In genomic region chr2:34506162-34506561, GRCm38 (mm10) we compare ENCODE assay signal across 3 mouse cellular contexts.
DNase-seq lines count a peak whose midpoint lies in the region; TF ChIP-seq lines count a peak whose summit lies in the region.
"Not testable (repeated sequence)": the region's sequence is repeated elsewhere in the genome, so short reads cannot be mapped to it uniquely, and the experiment has no call there.

No protein-coding gene starts in this region.

- not testable (repeated sequence) for TF ChIP-seq RAD21 in CH12.LX (IDR thresholded peaks at IDR 0.05; ENCODE audit: low read depth, low read length); MEL (IDR thresholded peaks at IDR 0.05; ENCODE audit: low read depth, low read length)

- TF ChIP-seq EP300 in CH12.LX (IDR thresholded peaks at IDR 0.05; ENCODE audit: low read length); MEL (IDR thresholded peaks at IDR 0.05; ENCODE audit: low read depth in 1 of 2, low read length in 2 of 2): not testable (repeated sequence)

- not testable (repeated sequence) for H3K27me3 ChIP-seq in CH12.LX (replicated peaks); MEL (ENCODE audit: control insufficient read depth in 1 of 2, insufficient read depth in 2 of 2, low read length in 2 of 2)

- not testable (repeated sequence) for H3K9ac ChIP-seq in CH12.LX (ENCODE audit: insufficient read depth, low read depth); ES-E14 (ENCODE audit: insufficient read depth, low read depth, low read length, poor library complexity, severe bottlenecking); MEL (ENCODE audit: control insufficient read depth, low read depth, low read length, poor library complexity, severe bottlenecking)

- not testable (repeated sequence) for H3K9me3 ChIP-seq in CH12.LX (replicated peaks; ENCODE audit: low read length); ES-E14 (ENCODE audit: control insufficient read depth, insufficient read depth, low read depth, low read length); MEL (replicated peaks; ENCODE audit: insufficient read depth, low read length)

- in situ Hi-C loops in CH12.LX (cut with MboI; ENCODE audit: low pct_ligation_motif_present, low pct_unique_long_range_greater_than_20kb, low sequenced_read_pairs); ES-E14 (cut with MboI; ENCODE audit: low sequenced_read_pairs in 2 of 2, unreplicated experiment in 2 of 2): not testable (repeated sequence)

- not testable (repeated sequence) for H3K27ac ChIP-seq in CH12.LX (ENCODE audit: insufficient read depth, low read depth); ES-E14 (ENCODE audit: insufficient read depth, low read depth, low read length, poor library complexity, severe bottlenecking); MEL (ENCODE audit: control insufficient read depth, low read depth, low read length)

- H3K4me2 ChIP-seq in CH12.LX (ENCODE audit: insufficient read depth, low read depth, poor library complexity, severe bottlenecking) = not testable (repeated sequence)

- H3K36me3 ChIP-seq in CH12.LX (replicated peaks in 1 of 2; ENCODE audit: control insufficient read depth in 1 of 2, insufficient read depth in 1 of 2, low read length in 1 of 2) = peaks cover 0 to 12% of the 10 kb centered on the region in 2 experiments
- not testable (repeated sequence) for H3K36me3 ChIP-seq in ES-E14 (ENCODE audit: control insufficient read depth, insufficient read depth, low read length, poor library complexity, severe bottlenecking); MEL (ENCODE audit: control insufficient read depth in 1 of 2, insufficient read depth in 2 of 2, low read length in 2 of 2)

- not testable (repeated sequence) for H3K4me1 ChIP-seq in CH12.LX (ENCODE audit: control insufficient read depth in 1 of 2, insufficient read depth in 2 of 2); ES-E14 (ENCODE audit: control insufficient read depth in 2 of 2, insufficient read depth in 2 of 2, low read length in 2 of 2, poor library complexity in 1 of 2); MEL (ENCODE audit: control insufficient read depth in 1 of 2, insufficient read depth in 2 of 2, low read length in 2 of 2)

- dilution Hi-C loops in CH12.LX (cut with MboI; ENCODE audit: extremely low pct_ligation_motif_present, extremely low pct_unique_long_range_greater_than_20kb, low sequenced_read_pairs) = not testable (repeated sequence)

- TF ChIP-seq POLR2A in CH12.LX (IDR thresholded peaks at IDR 0.05; ENCODE audit: low read depth, low read length); MEL (IDR thresholded peaks at IDR 0.05; ENCODE audit: control insufficient read depth in 1 of 2, insufficient read depth in 1 of 2, low read depth in 1 of 2, low read length in 2 of 2, poor library complexity in 1 of 2): not testable (repeated sequence)

- TF ChIP-seq CTCF in CH12.LX (conservative IDR thresholded peaks at IDR 0.05 in 1 of 2, IDR thresholded peaks at IDR 0.05 in 1 of 2; ENCODE audit: low read depth in 2 of 2, low read length in 2 of 2); MEL (IDR thresholded peaks at IDR 0.05 in 2 of 3, conservative IDR thresholded peaks at IDR 0.05 in 1 of 3; ENCODE audit: control insufficient read depth in 1 of 3, insufficient read depth in 1 of 3, low read depth in 2 of 3, low read length in 3 of 3, poor library complexity in 1 of 3, severe bottlenecking in 1 of 3): not testable (repeated sequence)

- DNase-seq in CH12.LX (ENCODE audit: extremely low read depth); ES-E14 (ENCODE audit: low read depth, low spot score); MEL (ENCODE audit: low read depth, low spot score): not testable (repeated sequence)

- not testable (repeated sequence) for H3K79me2 ChIP-seq in CH12.LX (replicated peaks; ENCODE audit: control insufficient read depth, extremely low read depth, insufficient read depth, poor library complexity, severe bottlenecking); MEL (ENCODE audit: control insufficient read depth, insufficient read depth, low read length, poor library complexity)

- not testable (repeated sequence) for H3K4me3 ChIP-seq in CH12.LX (replicated peaks in 1 of 3; ENCODE audit: low read depth in 2 of 3, low read length in 2 of 3, poor library complexity in 1 of 3); ES-E14 (ENCODE audit: insufficient read depth in 1 of 2, low read depth in 1 of 2, low read length in 2 of 2, poor library complexity in 1 of 2, severe bottlenecking in 1 of 2); MEL (ENCODE audit: control insufficient read depth in 1 of 2, insufficient read depth in 1 of 2, low read depth in 2 of 2, low read length in 2 of 2)

TF ChIP-seq in CH12.LX, 34 proteins besides CTCF, POLR2A, EP300 and RAD21:
- TF ChIP-seq ZNF384 (IDR thresholded peaks at IDR 0.05; ENCODE audit: low read depth, low read length) = 0 out of 2 replicates have a peak, but pooled peaks have one; percentile 13

TF ChIP-seq in ES-E14, 5 proteins besides CTCF, POLR2A, EP300 and RAD21:
- 0 out of 2 replicates have a peak, but pooled peaks have one; percentile 57 for TF ChIP-seq ZNF384 (IDR thresholded peaks at IDR 0.05; ENCODE audit: low read depth, low read length)

TF ChIP-seq in MEL, 35 proteins besides CTCF, POLR2A, EP300 and RAD21:
- TF ChIP-seq ZNF384 (IDR thresholded peaks at IDR 0.05; ENCODE audit: low read depth, low read length) = peak; percentile 76
TF ChIP-seq in MEL: peak in this region for 1; not testable (repeated sequence) for 34.
